Mouse (Mus musculus): ENCODE data around the gene Phyhipl. TPM values are rescaled to one million over a fixed set of nuclear protein-coding genes. Genes with fewer than 3 reads are reported as not detected.

Gene Phyhipl
- 2.5 and 2.7 TPM in 2 replicates for polyA plus RNA-seq (2015; fragmentation: Nextera tagmentation; extraction: Ambion mirVana)

DNA sequence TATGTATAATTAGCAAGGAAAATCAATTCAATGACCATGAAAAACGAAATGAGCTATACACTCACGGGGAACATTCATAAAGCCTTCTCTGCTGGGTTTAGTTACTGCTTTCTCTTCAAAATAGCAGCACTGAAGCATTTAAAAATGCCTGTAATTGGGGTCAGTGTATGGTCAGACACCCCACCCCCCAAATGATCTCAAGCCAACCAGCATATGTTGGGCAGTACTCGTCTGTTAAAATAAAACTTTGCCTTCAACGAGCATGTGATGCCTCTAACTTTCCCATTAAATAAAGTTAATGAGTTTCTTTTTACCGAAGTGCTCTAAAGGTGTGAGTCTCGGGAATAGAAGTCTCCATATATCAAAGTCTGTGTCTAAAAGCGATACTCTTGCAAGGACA, at the start of gene Phyhipl:
Gene Phyhipl, minus strand, starts transcription at position 138 of the 400 bp plus-strand sequence.
- no peak for ATAC-seq
- Histone ChIP-seq H3K36me3 (ENCODE audit: control insufficient read depth, insufficient read depth, low read length) (no peaks in the 10 kb centered on the region), H3K9me3 (ENCODE audit: control insufficient read depth, low read length) (no peaks in the 10 kb centered on the region), H3K27me3 (replicated peaks; ENCODE audit: control insufficient read depth, insufficient read depth, low read length) (no peaks in the 10 kb centered on the region), H3K4me3 (ENCODE audit: low read length) (no peak within 1 kb of the TSS), H3K4me2 (ENCODE audit: low read depth, low read length) (no peak within 1 kb of the TSS), H3K27ac (ENCODE audit: low read length) (no peak within 1 kb of the TSS), H3K9ac (ENCODE audit: low read depth, low read length) (no peak within 1 kb of the TSS), H3K4me1 (ENCODE audit: control insufficient read depth, insufficient read depth, low read length) (no peaks in the 10 kb centered on the region)
- WGBS = 67% methylated on average over 7 of the region's 7 CpGs

DNA sequence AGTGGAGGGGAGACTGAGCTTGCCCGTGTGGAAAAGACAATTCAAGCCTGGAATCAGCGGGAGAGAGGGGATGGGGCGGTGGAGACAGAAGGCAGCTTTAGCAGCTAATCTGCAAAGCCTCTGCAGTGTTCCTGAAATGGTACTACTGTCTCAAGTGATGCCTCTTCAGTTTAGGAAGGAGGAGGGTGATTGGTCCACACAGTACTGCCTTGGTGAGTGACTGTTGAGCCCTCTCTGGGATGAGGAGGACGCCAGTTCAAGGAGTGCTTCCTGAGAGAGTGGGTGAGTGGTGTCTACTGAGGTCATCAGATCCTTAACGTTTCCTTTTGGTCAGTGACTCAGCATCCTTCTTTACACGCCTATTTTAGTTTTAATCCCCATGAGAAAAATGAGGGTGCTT, 47.4 kb upstream of the Phyhipl start:
- Histone ChIP-seq H3K27me3 (replicated peaks; ENCODE audit: control insufficient read depth, insufficient read depth, low read length) (no peaks in the 10 kb centered on the region), H3K4me2 (ENCODE audit: low read depth, low read length) (no peak overlapping the region), H3K4me3 (ENCODE audit: low read length) (no peak overlapping the region), H3K27ac (ENCODE audit: low read length) (no peak overlapping the region), H3K36me3 (ENCODE audit: control insufficient read depth, insufficient read depth, low read length) (no peaks in the 10 kb centered on the region), H3K9ac (ENCODE audit: low read depth, low read length) (no peak overlapping the region), H3K9me3 (ENCODE audit: control insufficient read depth, low read length) (no peaks in the 10 kb centered on the region), H3K4me1 (ENCODE audit: control insufficient read depth, insufficient read depth, low read length) (no peaks in the 10 kb centered on the region)
- no peak for ATAC-seq
- 76% methylated on average over 6 of the region's 6 CpGs for WGBS

DNA sequence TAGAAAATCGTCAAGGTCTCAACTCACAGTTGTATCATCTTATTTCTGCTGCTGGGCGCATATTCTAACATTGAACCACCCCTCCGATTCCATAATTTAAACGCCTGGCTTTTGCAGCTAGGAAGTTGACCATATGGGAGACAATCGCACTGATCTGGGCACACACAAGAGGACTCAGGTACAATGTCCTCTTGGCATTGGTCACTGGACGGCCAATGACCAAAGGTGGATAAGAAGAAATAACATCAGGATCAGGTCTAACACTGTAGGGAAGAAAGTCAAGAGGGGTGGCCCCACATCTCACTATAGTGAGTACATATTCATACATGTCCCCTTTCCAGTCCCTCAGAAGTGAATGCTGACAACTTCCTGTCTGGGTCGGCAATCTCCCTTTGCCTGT, 43.8 kb upstream of the Phyhipl start:
- H3K9me3 ChIP-seq (ENCODE audit: control insufficient read depth, low read length) = no peaks in the 10 kb centered on the region
- no peak overlapping the region for H3K4me3 ChIP-seq (ENCODE audit: low read length)
- H3K27me3 ChIP-seq (replicated peaks; ENCODE audit: control insufficient read depth, insufficient read depth, low read length) = no peaks in the 10 kb centered on the region
- no peak overlapping the region for H3K4me2 ChIP-seq (ENCODE audit: low read depth, low read length)
- 89% methylated on average over 7 of the region's 7 CpGs for WGBS
- no peak overlapping the region for H3K27ac ChIP-seq (ENCODE audit: low read length)
- H3K9ac ChIP-seq (ENCODE audit: low read depth, low read length) = no peak overlapping the region
- no peaks in the 10 kb centered on the region for H3K36me3 ChIP-seq (ENCODE audit: control insufficient read depth, insufficient read depth, low read length)
- ATAC-seq = no peak
- H3K4me1 ChIP-seq (ENCODE audit: control insufficient read depth, insufficient read depth, low read length) = no peaks in the 10 kb centered on the region

DNA sequence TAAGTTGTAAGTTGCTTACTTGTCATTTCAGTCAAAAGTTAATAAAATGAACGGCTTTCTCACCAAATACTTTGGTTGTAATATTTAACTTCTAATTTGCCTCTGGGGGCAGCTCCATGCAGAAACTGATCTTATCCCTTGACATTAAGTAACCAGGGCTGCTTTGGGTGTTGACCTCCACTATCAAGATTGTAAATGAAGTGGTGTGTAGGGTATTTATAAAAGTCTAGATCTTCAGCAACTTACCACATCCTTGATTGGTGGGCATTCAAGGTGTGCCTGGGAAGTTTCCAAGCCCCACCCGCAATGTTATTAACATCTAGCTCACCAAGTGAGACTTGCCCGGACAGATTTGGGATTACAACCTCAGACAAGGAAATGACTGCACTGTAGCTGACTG, 42.2 kb upstream of the Phyhipl start:
- Histone ChIP-seq H3K4me2 (ENCODE audit: low read depth, low read length) (no peak overlapping the region), H3K36me3 (ENCODE audit: control insufficient read depth, insufficient read depth, low read length) (no peaks in the 10 kb centered on the region), H3K9me3 (ENCODE audit: control insufficient read depth, low read length) (no peaks in the 10 kb centered on the region), H3K9ac (ENCODE audit: low read depth, low read length) (no peak overlapping the region), H3K27me3 (replicated peaks; ENCODE audit: control insufficient read depth, insufficient read depth, low read length) (no peaks in the 10 kb centered on the region), H3K27ac (ENCODE audit: low read length) (no peak overlapping the region), H3K4me3 (ENCODE audit: low read length) (no peak overlapping the region), H3K4me1 (ENCODE audit: control insufficient read depth, insufficient read depth, low read length) (no peaks in the 10 kb centered on the region)
- ATAC-seq = no peak
- 85% methylated on average over 3 of the region's 3 CpGs for WGBS

DNA sequence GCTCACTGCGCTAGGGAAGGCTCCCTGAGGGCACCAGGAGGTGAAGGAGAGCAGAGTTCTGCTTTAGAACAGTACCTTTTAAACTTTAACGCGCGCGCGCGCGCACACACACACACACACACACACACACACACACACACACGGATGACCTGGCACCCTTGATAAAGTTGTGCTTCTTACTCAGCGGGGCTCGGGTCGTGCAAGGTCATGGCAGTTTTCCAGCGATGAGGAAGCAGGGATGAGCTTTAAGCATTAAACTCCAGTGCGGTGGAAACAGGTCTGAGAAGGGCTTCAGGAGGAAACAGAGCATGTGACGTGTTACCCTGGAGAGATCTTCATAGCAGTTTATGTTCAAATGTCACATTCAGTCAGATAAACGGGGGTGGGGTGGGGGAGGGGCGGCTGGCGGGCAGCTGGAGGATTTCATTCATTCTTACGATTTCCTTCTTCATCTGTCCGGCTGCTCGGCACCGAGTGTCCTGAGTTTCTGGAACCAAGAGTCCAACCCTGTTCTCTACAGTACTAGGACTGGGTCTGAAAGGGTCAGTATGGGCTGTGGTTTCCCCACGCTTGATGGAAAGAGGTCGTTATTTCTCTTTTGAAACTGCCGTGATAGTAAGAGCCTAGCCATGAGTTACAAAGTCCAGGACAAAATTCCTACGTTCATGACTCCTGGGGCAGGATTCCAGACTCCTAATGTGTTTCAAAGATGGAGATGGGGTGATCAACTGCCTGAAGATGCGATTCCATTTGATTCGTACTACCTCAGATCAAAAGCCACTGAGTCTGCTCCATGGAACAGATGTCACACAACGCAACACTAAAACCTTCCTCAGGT, 41.2 kb upstream of the Phyhipl start:
- no peak overlapping the region for H3K27ac ChIP-seq (ENCODE audit: low read length)
- H3K4me1 ChIP-seq (ENCODE audit: control insufficient read depth, insufficient read depth, low read length) = no peaks in the 10 kb centered on the region
- H3K9me3 ChIP-seq (ENCODE audit: control insufficient read depth, low read length) = no peaks in the 10 kb centered on the region
- H3K4me2 ChIP-seq (ENCODE audit: low read depth, low read length) = 0 out of 2 replicates have a peak overlapping the region, but pooled peaks have one; percentile 11
- no peak overlapping the region for H3K9ac ChIP-seq (ENCODE audit: low read depth, low read length)
- 55% methylated on average over 29 of the region's 29 CpGs for WGBS
- ATAC-seq = no peak
- H3K27me3 ChIP-seq (replicated peaks; ENCODE audit: control insufficient read depth, insufficient read depth, low read length) = no peaks in the 10 kb centered on the region
- H3K4me3 ChIP-seq (ENCODE audit: low read length) = no peak overlapping the region
- no peaks in the 10 kb centered on the region for H3K36me3 ChIP-seq (ENCODE audit: control insufficient read depth, insufficient read depth, low read length)

DNA sequence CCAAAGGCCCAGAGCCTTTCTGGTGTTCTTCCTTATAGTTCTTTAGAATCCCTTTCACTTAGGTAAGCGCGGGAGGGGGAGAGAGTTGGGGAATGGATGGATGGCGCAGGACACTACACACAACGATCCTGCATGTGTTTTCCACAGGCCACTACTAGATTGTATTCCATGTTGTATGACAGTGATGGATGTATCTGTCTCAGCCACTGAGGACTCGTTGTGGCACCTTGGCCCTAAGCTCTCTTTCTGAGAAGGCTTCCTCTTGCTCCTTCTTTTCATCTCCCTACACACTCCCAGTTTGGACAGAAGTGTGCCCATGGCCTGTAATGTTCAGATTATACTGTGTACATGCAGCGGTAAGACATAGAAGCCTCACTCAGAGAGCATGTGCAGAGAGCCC, 33.6 kb upstream of the Phyhipl start:
- ATAC-seq = no peak
- WGBS = 82% methylated on average over 6 of the region's 6 CpGs

DNA sequence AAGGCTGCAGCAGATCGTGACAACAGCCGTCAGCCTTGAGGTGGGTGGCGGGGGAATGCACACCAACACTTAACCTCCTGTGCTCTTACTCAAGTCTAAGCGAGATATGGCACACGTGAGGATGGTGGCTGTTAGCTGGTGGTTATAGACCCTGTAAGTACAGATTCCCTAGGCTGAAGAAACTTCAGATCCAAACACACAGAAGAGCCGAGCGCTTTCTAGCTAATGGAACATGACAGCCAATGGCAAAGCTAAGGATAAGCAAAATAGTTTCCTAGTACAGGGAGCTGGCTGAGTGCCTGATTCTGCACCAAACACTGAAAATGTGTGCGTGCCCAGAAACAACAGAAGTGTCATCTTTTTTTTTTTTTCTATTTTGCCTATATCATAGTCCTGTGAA, 33.1 kb upstream of the Phyhipl start:
- Histone ChIP-seq H3K9ac (ENCODE audit: low read depth, low read length) (no peak overlapping the region), H3K9me3 (ENCODE audit: control insufficient read depth, low read length) (no peaks in the 10 kb centered on the region), H3K4me2 (ENCODE audit: low read depth, low read length) (no peak overlapping the region), H3K27me3 (replicated peaks; ENCODE audit: control insufficient read depth, insufficient read depth, low read length) (no peaks in the 10 kb centered on the region), H3K27ac (ENCODE audit: low read length) (no peak overlapping the region), H3K4me1 (ENCODE audit: control insufficient read depth, insufficient read depth, low read length) (no peaks in the 10 kb centered on the region), H3K4me3 (ENCODE audit: low read length) (no peak overlapping the region), H3K36me3 (ENCODE audit: control insufficient read depth, insufficient read depth, low read length) (no peaks in the 10 kb centered on the region)
- 51% methylated on average over 8 of the region's 8 CpGs for WGBS
- no peak for ATAC-seq

More for the DNA sequence above, 33.6 kb upstream of the Phyhipl start:
- H3K27me3 ChIP-seq (replicated peaks; ENCODE audit: control insufficient read depth, insufficient read depth, low read length) = no peaks in the 10 kb centered on the region
- no peaks in the 10 kb centered on the region for H3K36me3 ChIP-seq (ENCODE audit: control insufficient read depth, insufficient read depth, low read length)
- H3K4me2 ChIP-seq (ENCODE audit: low read depth, low read length) = no peak overlapping the region
- no peak overlapping the region for H3K9ac ChIP-seq (ENCODE audit: low read depth, low read length)
- no peaks in the 10 kb centered on the region for H3K9me3 ChIP-seq (ENCODE audit: control insufficient read depth, low read length)
- H3K27ac ChIP-seq (ENCODE audit: low read length) = no peak overlapping the region
- H3K4me3 ChIP-seq (ENCODE audit: low read length) = no peak overlapping the region
- no peaks in the 10 kb centered on the region for H3K4me1 ChIP-seq (ENCODE audit: control insufficient read depth, insufficient read depth, low read length)

DNA sequence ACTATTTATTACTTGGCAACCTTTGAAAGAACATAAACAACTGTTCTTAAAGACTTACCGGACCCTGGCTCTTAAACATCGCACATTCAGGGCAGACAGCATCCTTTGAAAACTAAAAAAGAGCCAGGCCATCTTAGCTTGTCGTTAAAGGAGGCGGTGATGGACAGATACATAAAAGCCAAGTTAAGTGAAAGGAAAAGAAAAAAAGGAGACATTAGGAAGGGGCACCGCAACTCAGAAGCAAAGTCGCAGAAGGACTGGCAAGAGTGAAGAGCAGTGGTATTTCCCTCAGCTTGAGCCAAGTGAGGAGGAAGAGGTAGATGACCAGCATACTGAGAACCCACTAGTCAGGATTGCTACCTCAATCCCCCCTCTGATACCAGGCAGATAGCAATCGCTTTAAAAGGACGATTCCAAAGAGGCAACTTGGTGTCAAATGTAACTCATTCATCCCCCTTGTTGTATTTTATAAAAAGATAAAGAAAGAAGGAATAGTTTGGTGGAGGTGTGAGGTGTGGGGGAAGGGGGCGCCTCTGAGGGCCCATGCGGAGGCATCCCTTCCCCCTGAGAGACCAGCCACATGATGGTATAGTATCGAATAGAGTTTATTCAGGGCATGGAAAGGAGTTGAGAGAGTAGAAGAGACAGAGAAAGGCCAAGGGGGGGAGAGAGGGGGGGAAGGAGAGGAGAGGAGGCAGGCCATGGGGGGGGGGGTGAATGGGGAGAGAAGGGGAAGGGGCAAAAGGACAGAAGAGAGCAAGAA, 31.4 kb upstream of the Phyhipl start:
- no peaks in the 10 kb centered on the region for H3K9me3 ChIP-seq (ENCODE audit: control insufficient read depth, low read length)
- no peak for ATAC-seq
- no peak overlapping the region for H3K4me2 ChIP-seq (ENCODE audit: low read depth, low read length)
- H3K4me3 ChIP-seq (ENCODE audit: low read length) = no peak overlapping the region
- no peak overlapping the region for H3K27ac ChIP-seq (ENCODE audit: low read length)
- 59% methylated on average over 11 of the region's 11 CpGs for WGBS
- H3K4me1 ChIP-seq (ENCODE audit: control insufficient read depth, insufficient read depth, low read length) = no peaks in the 10 kb centered on the region
- no peak overlapping the region for H3K9ac ChIP-seq (ENCODE audit: low read depth, low read length)
- H3K36me3 ChIP-seq (ENCODE audit: control insufficient read depth, insufficient read depth, low read length) = no peaks in the 10 kb centered on the region
- H3K27me3 ChIP-seq (replicated peaks; ENCODE audit: control insufficient read depth, insufficient read depth, low read length) = no peaks in the 10 kb centered on the region

DNA sequence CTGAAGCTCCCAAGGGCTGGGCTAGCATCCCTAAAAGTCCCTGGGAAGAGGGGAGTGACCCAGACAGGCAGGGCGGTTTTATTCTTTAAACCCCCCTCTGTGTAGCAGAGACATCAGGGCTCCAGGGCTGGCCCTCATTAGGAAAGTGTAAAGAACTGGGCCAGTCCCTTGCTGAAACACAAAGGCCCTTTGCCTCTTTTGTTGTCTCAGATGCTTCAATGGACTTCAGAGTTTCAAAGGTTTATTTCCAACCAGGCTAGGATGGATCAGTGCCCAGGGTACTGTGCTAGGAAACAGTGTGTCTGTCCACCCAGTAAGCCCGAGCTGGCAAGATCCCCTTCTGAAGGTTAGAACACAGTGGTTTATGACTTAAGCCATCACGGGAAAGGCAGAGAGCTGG, 30.7 kb upstream of the Phyhipl start:
- no peak overlapping the region for H3K9ac ChIP-seq (ENCODE audit: low read depth, low read length)
- no peak overlapping the region for H3K4me3 ChIP-seq (ENCODE audit: low read length)
- H3K36me3 ChIP-seq (ENCODE audit: control insufficient read depth, insufficient read depth, low read length) = no peaks in the 10 kb centered on the region
- no peaks in the 10 kb centered on the region for H3K9me3 ChIP-seq (ENCODE audit: control insufficient read depth, low read length)
- H3K4me2 ChIP-seq (ENCODE audit: low read depth, low read length) = no peak overlapping the region
- ATAC-seq = no peak
- H3K27ac ChIP-seq (ENCODE audit: low read length) = no peak overlapping the region
- 37% methylated on average over 3 of the region's 3 CpGs for WGBS
- no peaks in the 10 kb centered on the region for H3K27me3 ChIP-seq (replicated peaks; ENCODE audit: control insufficient read depth, insufficient read depth, low read length)
- H3K4me1 ChIP-seq (ENCODE audit: control insufficient read depth, insufficient read depth, low read length) = no peaks in the 10 kb centered on the region
